Mouse (Mus musculus) midbrain, embryonic 14.5 days (tissue): ENCODE data around the gene Lrba. TPM values are rescaled to one million over a fixed set of nuclear protein-coding genes. Genes with fewer than 3 reads are reported as not detected.

ENCODE experiments used
- ATAC-seq: fragments of 200-750 bp; cut with Nextera tagmentation; 2 replicates; pipeline ENCODE4 v1.8.0; 2017; ENCODE audit warnings: moderate number of reproducible peaks, moderate library complexity; ENCODE audit not compliant: low FRiP score, low TSS enrichment
- DNase-seq: peaks from one replicate; pipeline ENCODE4 v3.0.0-alpha.2; 2015
- H3K27ac ChIP-seq: fragments of 300-500 bp; sonication (generic); replicated peaks from 2 replicates; pipeline ENCODE4 v1.5.1; 2014; ENCODE audit warnings: mild to moderate bottlenecking, low read depth, low read length, moderate library complexity
- H3K27me3 ChIP-seq: fragments of 300-500 bp; sonication (generic); 2 replicates; pipeline ENCODE4 v1.6.1; 2014; ENCODE audit warnings: low read length, control low read depth, mixed read lengths; ENCODE audit not compliant: control insufficient read depth, insufficient read depth
- H3K36me3 ChIP-seq: fragments of 300-500 bp; sonication (generic); 2 replicates; pipeline ENCODE4 v1.6.1; 2014; ENCODE audit warnings: low read length, control low read depth; ENCODE audit not compliant: control insufficient read depth, insufficient read depth
- H3K4me1 ChIP-seq: fragments of 300-500 bp; sonication (generic); 2 replicates; pipeline ENCODE4 v1.6.1; 2014; ENCODE audit warnings: mild to moderate bottlenecking, antibody characterized with exemption, low read length, control low read depth; ENCODE audit not compliant: control insufficient read depth, insufficient read depth
- H3K4me2 ChIP-seq: fragments of 300-500 bp; sonication (generic); 2 replicates; pipeline ENCODE4 v1.6.1; 2014; ENCODE audit warnings: mild to moderate bottlenecking, low read length, moderate library complexity
- H3K4me3 ChIP-seq: fragments of 300-500 bp; sonication (generic); replicated peaks from 2 replicates; pipeline ENCODE4 v1.5.1; 2014; ENCODE audit warnings: low read depth, low read length
- H3K9ac ChIP-seq: fragments of 300-500 bp; sonication (generic); replicated peaks from 2 replicates; pipeline ENCODE4 v1.6.1; 2014; ENCODE audit warnings: mild to moderate bottlenecking, low read length, moderate library complexity
- H3K9me3 ChIP-seq: fragments of 300-500 bp; sonication (generic); 2 replicates; pipeline ENCODE4 v1.6.1; 2016; ENCODE audit warnings: low read length, control low read depth, mixed read lengths; ENCODE audit not compliant: control insufficient read depth
- WGBS: fragments of 180-500 bp; shearing (Covaris S2); extraction: QIAGEN DNeasy Blood & Tissue Kit; methylation state at CpG from one replicate; pipeline ENCODE4 v1.1.7; 2014; 5-methylcytosine and 5-hydroxymethylcytosine counted together
- polyA plus RNA-seq: library from polyadenylated mRNA; unstranded; fragments of >200 nt; fragmentation: Nextera tagmentation; extraction: Ambion mirVana; gene quantifications from 2 replicates; pipeline ENCODE4 v1.2.1, GENCODE M21; 2014

Lrba gene
- polyA plus RNA-seq, 1 experiment from 2014 or later = 10.2 TPM

DNA sequence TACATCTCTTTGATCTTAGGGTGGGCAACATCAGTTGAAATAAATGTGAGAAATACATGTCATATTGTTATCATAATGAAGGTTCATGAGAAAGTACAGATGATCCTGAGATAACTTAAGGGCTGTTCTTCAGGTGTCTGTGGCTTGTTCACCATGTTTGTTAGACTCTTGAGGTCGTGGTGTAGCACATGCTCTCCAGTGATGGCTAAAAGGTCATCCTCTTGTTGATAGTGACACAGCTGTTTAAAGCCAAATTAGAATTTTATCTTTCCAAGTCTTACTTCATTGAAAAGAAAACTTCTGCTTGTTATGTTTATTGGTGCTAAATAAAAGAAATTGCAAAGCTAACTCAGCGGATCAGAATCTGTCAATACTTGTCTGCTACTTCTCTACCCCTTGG is 147.0 kb downstream of the Lrba start:
- Histone ChIP-seq H3K9me3 (no peaks in the 10 kb centered on the region), H3K9ac (no peak overlapping the region), H3K27me3 (no peaks in the 10 kb centered on the region), H3K4me2 (no peak overlapping the region), H3K36me3 (no peaks in the 10 kb centered on the region), H3K4me3 (no peak overlapping the region), H3K27ac (no peak overlapping the region), H3K4me1 (no peaks in the 10 kb centered on the region)
- no peak for DNase-seq
- no peak for ATAC-seq
- 76% methylated on average over 2 of the region's 2 CpGs for WGBS

DNA sequence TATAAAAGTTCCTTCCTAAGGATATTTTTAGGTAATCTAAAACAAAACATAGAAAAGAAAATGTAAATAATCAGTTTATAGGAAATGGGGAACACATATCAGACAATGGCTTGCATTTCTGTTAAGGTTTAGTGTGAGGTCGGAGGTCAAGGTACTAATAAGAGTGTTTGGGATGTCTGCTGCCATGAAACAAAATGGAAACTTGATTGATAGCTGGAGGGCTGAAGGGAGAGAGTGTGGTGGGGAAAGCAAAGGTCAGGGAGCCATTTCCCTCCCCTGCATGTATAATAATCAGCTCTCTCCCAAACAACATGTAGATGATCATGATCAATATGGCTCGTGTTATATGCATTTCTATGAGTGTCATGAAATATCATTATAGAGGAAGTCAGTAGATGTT is 150.8 kb downstream of the Lrba start:
- Histone ChIP-seq H3K27ac (no peak overlapping the region), H3K4me2 (no peak overlapping the region), H3K36me3 (no peaks in the 10 kb centered on the region), H3K4me1 (no peaks in the 10 kb centered on the region), H3K9me3 (no peaks in the 10 kb centered on the region), H3K27me3 (no peaks in the 10 kb centered on the region), H3K9ac (no peak overlapping the region), H3K4me3 (no peak overlapping the region)
- WGBS = 89% methylated on average over 2 of the region's 2 CpGs
- no peak for DNase-seq
- no peak for ATAC-seq

GRCm38 (mm10) chr3:86382557-86382956 is 158.1 kb downstream of the Lrba start:
- DNase-seq (no peak), ATAC-seq (no peak)
- Histone ChIP-seq H3K4me2 (no peak overlapping the region), H3K4me3 (no peak overlapping the region), H3K36me3 (no peaks in the 10 kb centered on the region), H3K4me1 (no peaks in the 10 kb centered on the region), H3K9ac (no peak overlapping the region), H3K9me3 (no peaks in the 10 kb centered on the region), H3K27me3 (no peaks in the 10 kb centered on the region), H3K27ac (no peak overlapping the region)
- whole genome bisulfite sequencing = 22% methylated on average over 2 of the region's 2 CpGs

DNA sequence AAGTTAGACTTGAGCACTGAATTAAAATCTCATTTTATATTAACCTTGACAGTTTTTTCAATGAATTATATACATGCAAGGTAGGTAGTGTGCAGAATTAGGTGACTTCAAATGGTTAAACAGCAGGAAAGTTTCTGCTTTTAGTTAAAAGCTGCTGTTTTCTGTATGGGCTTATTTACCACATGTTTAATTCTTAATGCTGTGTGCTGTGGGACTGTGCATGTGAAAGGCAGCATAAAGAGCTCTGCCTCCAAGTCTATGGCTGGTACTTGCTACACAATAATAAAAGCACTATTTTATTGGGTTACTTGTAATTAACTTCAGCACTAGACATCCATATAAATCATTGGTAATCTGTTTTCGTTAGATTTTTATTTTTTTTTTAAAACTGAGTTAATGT is 160.6 kb downstream of the Lrba start:
- no peak overlapping the region for H3K27ac ChIP-seq
- WGBS = 86% methylated on average over 1 of the region's 1 CpGs
- H3K4me2 ChIP-seq = no peak overlapping the region
- H3K36me3 ChIP-seq = no peaks in the 10 kb centered on the region
- no peaks in the 10 kb centered on the region for H3K27me3 ChIP-seq
- H3K9ac ChIP-seq = no peak overlapping the region
- H3K9me3 ChIP-seq = no peaks in the 10 kb centered on the region
- DNase-seq (no peak), ATAC-seq (no peak)
- no peak overlapping the region for H3K4me3 ChIP-seq
- H3K4me1 ChIP-seq = no peaks in the 10 kb centered on the region

DNA sequence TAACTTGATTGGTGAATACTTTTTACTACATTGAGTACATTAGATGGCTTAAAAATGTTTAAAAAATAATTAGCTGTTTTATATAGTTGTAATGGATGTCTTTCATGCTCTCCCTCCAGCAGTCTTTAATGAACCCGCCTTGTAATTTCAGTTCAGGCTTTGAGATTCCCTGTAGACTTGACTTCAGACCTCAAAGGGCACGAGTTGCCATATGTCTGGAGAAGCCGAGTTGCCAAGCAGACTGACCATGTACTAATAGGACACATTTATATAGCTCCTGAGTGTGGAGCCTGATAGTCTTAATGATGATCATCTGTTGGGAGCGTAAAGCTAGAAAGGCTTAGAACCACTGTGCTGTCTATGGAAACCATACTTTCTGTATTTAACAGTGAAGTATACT is 161.8 kb downstream of the Lrba start:
- Histone ChIP-seq H3K9ac (no peak overlapping the region), H3K4me2 (no peak overlapping the region), H3K4me3 (no peak overlapping the region), H3K36me3 (no peaks in the 10 kb centered on the region), H3K9me3 (no peaks in the 10 kb centered on the region), H3K4me1 (no peaks in the 10 kb centered on the region), H3K27ac (no peak overlapping the region), H3K27me3 (no peaks in the 10 kb centered on the region)
- WGBS = 67% methylated on average over 4 of the region's 4 CpGs
- DNase-seq (no peak), ATAC-seq (no peak)

DNA sequence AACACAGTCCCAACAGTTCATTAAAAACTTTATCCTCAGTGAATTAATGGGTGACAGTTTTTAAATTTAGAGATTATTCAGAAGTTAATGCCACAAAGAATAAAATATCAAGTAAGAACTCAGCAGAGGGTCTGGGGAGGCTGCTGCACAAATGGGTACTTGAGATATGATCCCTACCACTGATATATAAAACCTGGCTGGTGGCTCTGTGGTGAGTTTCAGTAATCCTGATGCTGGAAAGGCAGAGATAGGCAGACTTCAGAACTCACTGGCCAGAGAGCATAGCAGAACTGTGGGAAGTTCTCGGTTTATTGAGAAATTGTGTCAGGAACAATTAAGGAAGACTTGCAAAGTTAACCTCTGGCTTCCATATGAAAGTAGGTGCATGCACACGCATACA is 199.3 kb downstream of the Lrba start:
- 94% methylated on average over 2 of the region's 2 CpGs for WGBS
- no peak for DNase-seq
- Histone ChIP-seq H3K9ac (no peak overlapping the region), H3K36me3 (no peaks in the 10 kb centered on the region), H3K4me1 (no peaks in the 10 kb centered on the region), H3K4me2 (no peak overlapping the region), H3K4me3 (no peak overlapping the region), H3K27me3 (no peaks in the 10 kb centered on the region), H3K9me3 (no peaks in the 10 kb centered on the region), H3K27ac (no peak overlapping the region)
- no peak for ATAC-seq

- WGBS = 97% methylated on average over 1 of the region's 1 CpGs
- no peak for DNase-seq
- no peak overlapping the region for H3K4me2 ChIP-seq
- H3K4me3 ChIP-seq = no peak overlapping the region
- no peak for ATAC-seq
- no peaks in the 10 kb centered on the region for H3K4me1 ChIP-seq
- no peak overlapping the region for H3K9ac ChIP-seq
- no peaks in the 10 kb centered on the region for H3K36me3 ChIP-seq
- no peak overlapping the region for H3K27ac ChIP-seq
- H3K9me3 ChIP-seq = no peaks in the 10 kb centered on the region
- H3K27me3 ChIP-seq = no peaks in the 10 kb centered on the region
Measured at GRCm38 (mm10) chr3:86426733-86427132, 202.3 kb downstream of the Lrba start.

GRCm38 (mm10) chr3:86443497-86443896 is 219.0 kb downstream of the Lrba start:
- Histone ChIP-seq H3K27me3 (no peaks in the 10 kb centered on the region), H3K27ac (no peak overlapping the region), H3K9me3 (no peaks in the 10 kb centered on the region), H3K4me2 (no peak overlapping the region), H3K4me1 (peaks cover 9% of the 10 kb centered on the region), H3K4me3 (no peak overlapping the region), H3K36me3 (no peaks in the 10 kb centered on the region), H3K9ac (no peak overlapping the region)
- WGBS = 86% methylated on average over 4 of the region's 4 CpGs
- ATAC-seq (no peak), DNase-seq (no peak)

GRCm38 (mm10) chr3:86451211-86451610 is 226.7 kb downstream of the Lrba start:
- no peaks in the 10 kb centered on the region for H3K9me3 ChIP-seq
- no peaks in the 10 kb centered on the region for H3K36me3 ChIP-seq
- 97% methylated on average over 2 of the region's 2 CpGs for WGBS
- H3K4me1 ChIP-seq = peaks cover 10% of the 10 kb centered on the region
- H3K4me3 ChIP-seq = no peak overlapping the region
- no peak overlapping the region for H3K27ac ChIP-seq
- no peaks in the 10 kb centered on the region for H3K27me3 ChIP-seq
- DNase-seq = no peak
- H3K9ac ChIP-seq = no peak overlapping the region
- no peak for ATAC-seq
- H3K4me2 ChIP-seq = no peak overlapping the region
